Mouse (Mus musculus): ENCODE results near the gene Dnajb1. TPM values are rescaled to one million over a fixed set of nuclear protein-coding genes. Genes with fewer than 3 reads are reported as not detected.

Gene Dnajb1
- total RNA-seq, 2 experiments from 2014 or later: 38.5 to 57.2 TPM

GRCm38 (mm10) chr8:83609547-83610180 lies 1.7 kb downstream of the Dnajb1 start:
- no peak for DNase-seq

GRCm38 (mm10) chr8:83611921-83612320 lies 3.9 kb downstream of the Dnajb1 start:
- no peak for DNase-seq

GRCm38 (mm10) chr8:83613695-83614094 lies 5.7 kb downstream of the Dnajb1 start:
- no peak for DNase-seq

DNA sequence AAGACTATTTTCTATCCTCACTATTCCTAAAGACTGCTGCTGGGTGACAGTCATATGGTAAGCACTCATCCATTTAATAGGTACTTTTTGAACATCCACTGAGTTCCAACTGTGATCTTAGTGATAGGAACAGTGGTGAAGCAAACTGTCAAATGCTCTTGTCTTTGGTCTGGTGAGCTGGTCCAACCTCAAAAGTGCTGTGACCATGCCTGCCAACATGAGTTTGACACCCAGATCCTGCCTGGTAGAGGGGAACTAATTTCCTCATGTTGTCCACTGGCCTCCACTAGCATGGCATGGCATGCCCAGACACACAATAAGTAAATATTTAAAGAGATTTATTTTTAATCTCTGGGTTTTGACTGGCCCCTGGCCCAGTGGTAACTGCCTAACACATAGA lies 8.6 kb downstream of the Dnajb1 start:
- no peak for DNase-seq

DNA sequence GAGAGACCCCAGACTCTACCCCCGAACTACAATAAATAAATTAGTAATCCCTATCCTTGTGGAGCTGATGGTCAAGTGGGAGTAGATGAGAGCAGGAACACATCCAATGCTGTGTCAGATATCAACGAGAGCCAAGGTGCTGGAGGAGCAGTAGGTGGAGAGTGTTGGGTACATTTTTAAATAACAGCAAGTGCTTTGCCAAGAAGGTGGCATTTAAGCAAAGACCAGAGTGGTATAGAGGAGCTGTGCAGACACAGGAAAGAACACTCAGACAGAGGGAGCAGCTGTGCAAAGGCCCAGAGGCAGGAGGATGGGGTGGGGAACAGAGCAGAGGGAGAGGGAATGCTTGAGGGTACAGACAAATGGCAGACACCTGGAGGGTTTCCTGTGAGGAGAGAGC lies 9.1 kb downstream of the Dnajb1 start:
- DNase-seq: no peak

DNA sequence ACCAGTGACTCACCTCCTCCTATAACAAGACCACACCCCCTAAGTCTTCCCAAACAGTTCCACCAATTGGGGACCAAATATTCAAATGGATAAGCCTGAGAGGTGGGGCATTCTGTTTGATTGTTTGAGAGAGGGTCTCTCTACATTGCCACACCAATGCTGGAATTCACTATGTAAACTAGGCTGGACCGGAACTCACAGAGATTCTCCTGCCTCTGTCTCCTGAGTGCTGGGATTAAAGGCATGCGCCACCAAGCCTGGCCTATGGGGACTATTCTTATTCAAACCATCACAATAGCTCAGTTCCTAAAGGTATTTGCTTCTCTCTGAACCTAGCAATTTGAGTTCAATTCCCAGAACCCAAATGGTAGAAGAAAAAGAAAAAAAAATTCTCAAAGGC lies 10.6 kb downstream of the Dnajb1 start:
- no peak for DNase-seq

GRCm38 (mm10) chr8:83619568-83620285 lies 11.7 kb downstream of the Dnajb1 start:
- no peak for DNase-seq

DNA sequence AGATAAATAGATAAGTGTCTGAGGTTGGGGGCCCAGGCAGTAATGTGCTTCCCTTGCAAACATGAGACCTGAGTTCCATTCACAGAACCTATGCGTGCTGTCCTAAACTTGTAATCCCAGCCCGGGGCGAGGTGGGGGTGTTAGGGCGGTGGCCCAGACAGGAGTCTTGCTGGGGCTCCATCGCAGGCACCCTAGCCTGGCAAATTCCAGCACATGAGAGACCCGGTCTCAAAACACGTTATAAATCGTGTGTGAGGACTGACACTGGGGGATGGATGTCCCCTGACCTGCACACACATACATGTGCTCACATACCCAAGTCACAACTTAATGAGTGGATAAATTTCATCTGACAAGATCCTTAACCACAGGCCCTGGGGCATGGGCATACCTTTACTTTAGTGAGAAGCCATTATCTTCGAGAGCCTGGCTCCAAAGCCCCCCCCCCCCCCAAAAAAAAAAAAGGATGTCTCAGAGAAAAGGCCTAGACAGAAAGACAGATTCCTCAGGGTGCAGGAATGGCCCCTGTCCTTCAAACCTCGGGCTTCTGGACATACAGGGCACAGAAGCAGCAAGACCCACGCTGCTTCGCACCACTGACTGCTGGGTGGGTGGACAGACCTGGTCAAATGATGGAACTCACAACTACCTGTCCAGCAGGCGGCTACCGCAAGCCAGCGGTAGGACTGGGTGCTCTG lies 13.8 kb downstream of the Dnajb1 start:
- DNase-seq: no peak

DNA sequence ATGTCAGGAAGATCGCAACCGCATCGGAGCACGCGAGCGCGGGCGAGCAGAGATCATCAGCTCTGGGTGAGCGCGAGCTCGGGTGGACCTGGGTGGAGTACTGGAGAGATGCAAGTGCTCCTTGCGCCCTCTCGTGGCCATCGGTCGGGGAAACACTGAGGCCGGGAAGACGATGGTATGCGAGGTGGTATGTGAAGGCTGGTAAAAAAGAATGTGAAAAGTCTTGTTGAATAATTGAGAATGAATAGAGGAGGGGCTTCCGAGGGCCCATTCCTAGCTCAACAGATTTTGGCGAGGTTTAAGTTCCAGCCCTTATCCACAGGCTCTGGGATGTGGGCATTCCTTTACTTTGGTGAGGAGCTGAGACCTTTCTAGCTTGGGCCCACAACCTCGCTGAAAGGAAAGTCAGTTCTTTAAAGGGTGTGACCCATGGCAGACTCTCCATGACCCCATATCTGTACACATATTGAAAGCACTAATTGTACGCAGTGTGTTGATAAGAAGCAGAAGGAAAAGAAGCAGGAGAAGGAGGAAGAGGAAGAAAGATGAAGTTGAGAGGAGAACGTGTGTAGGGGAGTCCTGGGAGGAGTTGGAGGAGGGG lies 14.5 kb downstream of the Dnajb1 start:
- DNase-seq: peak; percentile 85 to 90

GRCm38 (mm10) chr8:83623549-83623948 lies 15.6 kb downstream of the Dnajb1 start:
- DNase-seq: no peak

- DNase-seq: peak; percentile 36 to 45
These were observed 16.7 kb downstream of the Dnajb1 start for GRCm38 (mm10) chr8:83624739-83625138.

GRCm38 (mm10) chr8:83625676-83626299 lies 17.8 kb downstream of the Dnajb1 start:
- DNase-seq: no peak

DNA sequence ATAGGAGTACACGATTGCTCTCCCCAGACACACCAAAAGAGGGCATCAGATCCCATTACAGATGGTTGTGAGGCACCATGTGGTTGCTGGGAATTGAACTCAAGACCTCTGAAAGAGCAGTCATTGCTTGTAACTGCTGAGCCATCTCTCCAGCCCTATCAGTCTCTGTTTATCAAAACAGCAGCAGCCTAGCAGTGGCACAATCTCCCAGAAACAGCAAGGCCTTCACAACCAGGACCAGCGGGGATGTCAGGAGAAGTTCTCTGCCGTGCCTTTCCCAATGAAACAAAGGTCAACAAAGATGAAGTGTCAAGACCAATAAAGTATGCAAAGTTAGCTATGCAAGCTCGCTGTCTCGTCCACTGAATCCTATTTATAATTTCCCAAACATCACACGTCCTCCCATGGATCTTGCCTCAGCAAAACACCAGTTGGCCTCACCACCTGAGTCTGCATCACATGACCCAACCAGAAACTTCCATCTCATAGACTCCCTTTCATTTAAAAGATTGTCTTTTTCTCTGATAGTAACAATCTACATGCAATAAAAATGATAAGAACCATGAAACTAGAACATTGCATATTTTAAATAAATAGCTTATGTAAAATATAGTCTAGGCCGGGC lies 24.2 kb downstream of the Dnajb1 start:
- no peak for DNase-seq

GRCm38 (mm10) chr8:83638856-83639255 lies 30.9 kb downstream of the Dnajb1 start:
- no peak for DNase-seq

DNA sequence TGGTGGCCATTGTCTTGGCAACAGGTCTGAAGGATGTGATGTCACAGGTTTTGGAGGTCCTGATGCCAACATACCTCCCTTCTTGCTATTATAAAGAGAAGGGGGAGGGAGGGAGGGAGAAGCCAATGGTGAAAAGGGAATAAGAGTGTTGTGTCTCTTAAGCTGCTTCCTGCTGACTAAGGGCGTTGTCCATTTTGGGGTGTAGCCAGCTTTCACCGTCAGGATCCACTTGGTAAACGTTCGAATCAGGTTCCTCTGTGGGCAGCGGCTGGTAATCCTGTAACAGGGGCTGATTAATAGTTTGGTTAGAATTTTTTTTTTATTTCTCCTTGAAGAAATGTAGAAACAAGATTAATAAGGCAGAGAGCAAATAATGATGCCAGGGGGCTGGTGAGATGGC lies 31.7 kb downstream of the Dnajb1 start:
- no peak for DNase-seq

- no peak for DNase-seq
These were observed 39.5 kb downstream of the Dnajb1 start for GRCm38 (mm10) chr8:83647511-83647910.

GRCm38 (mm10) chr8:83648031-83648430 lies 40.0 kb downstream of the Dnajb1 start:
- no peak for DNase-seq

GRCm38 (mm10) chr8:83649699-83650098 lies 41.7 kb downstream of the Dnajb1 start:
- no peak for DNase-seq

- DNase-seq: peak; percentile 96 to 97
These were observed 44.2 kb downstream of the Dnajb1 start, which contains the start of gene Gipc1 for GRCm38 (mm10) chr8:83652030-83652743. Gipc1 (plus strand) TSS chr8:83652677.

- peak in 1 of 2 experiments; percentile 38 for DNase-seq
These were observed 45.0 kb downstream of the Dnajb1 start for GRCm38 (mm10) chr8:83652744-83653661.
